Mouse (Mus musculus): Measurements from ENCODE around the gene Ppp1r8. TPM values are rescaled to one million over a fixed set of nuclear protein-coding genes. Genes with fewer than 3 reads are reported as not detected.

Ppp1r8 gene
- polyA plus RNA-seq, 1 experiment from 2014 or later = 77.2 TPM

DNA sequence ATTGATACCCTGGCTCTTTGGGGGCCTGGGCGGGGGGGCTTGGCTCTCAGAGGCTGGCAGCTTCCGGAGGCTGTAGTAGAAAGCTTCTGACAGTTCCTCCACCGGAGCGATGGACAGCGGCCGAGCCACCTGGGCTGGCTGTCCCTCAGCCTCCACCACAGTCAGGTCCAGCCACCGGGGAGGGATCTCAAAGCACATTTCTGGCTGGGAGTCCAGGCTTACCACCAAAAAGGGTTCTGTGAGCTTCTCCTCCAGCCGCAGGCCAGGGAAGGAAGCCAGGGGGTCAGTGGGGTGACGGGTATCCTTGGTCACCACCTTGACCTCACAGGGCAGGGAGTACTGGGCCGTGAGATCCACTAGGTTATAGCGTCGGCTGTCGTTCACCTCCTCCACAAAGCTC, 57.7 kb downstream of the Ppp1r8 start:
- 72% methylated on average over 13 of the region's 13 CpGs for WGBS
- no peaks in the 10 kb centered on the region for H3K27me3 ChIP-seq (ENCODE audit: insufficient read depth, low read length)

DNA sequence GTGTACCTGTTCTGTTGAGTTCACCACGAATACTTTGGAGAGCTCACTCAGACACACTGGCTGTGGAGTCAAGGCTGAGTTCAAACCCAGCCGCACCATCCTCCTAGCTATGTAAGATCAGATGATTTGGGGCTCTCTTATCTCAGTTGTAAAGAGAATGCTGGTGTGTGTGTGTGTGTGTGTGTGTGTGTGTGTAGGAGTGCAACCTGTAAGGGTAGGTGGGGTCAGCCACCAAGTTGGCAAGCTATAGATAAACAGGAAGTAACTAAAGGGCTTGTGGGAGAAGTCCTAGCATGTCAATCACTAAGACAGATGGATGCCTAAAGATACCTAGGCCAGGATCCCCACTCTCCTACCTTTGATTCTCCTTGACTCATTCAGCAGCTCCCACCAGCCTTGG, 59.2 kb downstream of the Ppp1r8 start:
- H3K4me1 ChIP-seq (ENCODE audit: insufficient read depth, low read length) = no peaks in the 10 kb centered on the region
- H3K9ac ChIP-seq (replicated peaks; ENCODE audit: low read length) = no peak overlapping the region
- no peak for ATAC-seq (ENCODE audit: low FRiP score, low TSS enrichment)
- peaks cover 10% of the 10 kb centered on the region for H3K36me3 ChIP-seq (ENCODE audit: insufficient read depth, low read length)
- no peak overlapping the region for H3K27ac ChIP-seq (ENCODE audit: low read length)
- H3K27me3 ChIP-seq (ENCODE audit: insufficient read depth, low read length) = no peaks in the 10 kb centered on the region
- H3K9me3 ChIP-seq (ENCODE audit: low read length) = no peaks in the 10 kb centered on the region
- no peak overlapping the region for H3K4me2 ChIP-seq (replicated peaks; ENCODE audit: low read depth, low read length)
- WGBS = 77% methylated on average over 2 of the region's 2 CpGs
- no peak overlapping the region for H3K4me3 ChIP-seq (ENCODE audit: low read length)

More for the DNA sequence above, 57.7 kb downstream of the Ppp1r8 start:
- H3K27ac ChIP-seq (ENCODE audit: low read length) = no peak overlapping the region
- H3K36me3 ChIP-seq (ENCODE audit: insufficient read depth, low read length) = no peaks in the 10 kb centered on the region
- no peaks in the 10 kb centered on the region for H3K9me3 ChIP-seq (ENCODE audit: low read length)
- ATAC-seq (ENCODE audit: low FRiP score, low TSS enrichment) = no peak
- no peaks in the 10 kb centered on the region for H3K4me1 ChIP-seq (ENCODE audit: insufficient read depth, low read length)
- H3K4me3 ChIP-seq (ENCODE audit: low read length) = no peak overlapping the region
- no peak overlapping the region for H3K9ac ChIP-seq (replicated peaks; ENCODE audit: low read length)
- H3K4me2 ChIP-seq (replicated peaks; ENCODE audit: low read depth, low read length) = no peak overlapping the region

GRCm38 (mm10) chr4:132780288-132780687, 62.7 kb downstream of the Ppp1r8 start:
- 95% methylated on average over 4 of the region's 4 CpGs for WGBS
- H3K4me1 ChIP-seq (ENCODE audit: insufficient read depth, low read length) = no peaks in the 10 kb centered on the region
- no peaks in the 10 kb centered on the region for H3K27me3 ChIP-seq (ENCODE audit: insufficient read depth, low read length)
- H3K4me2 ChIP-seq (replicated peaks; ENCODE audit: low read depth, low read length) = no peak overlapping the region
- H3K36me3 ChIP-seq (ENCODE audit: insufficient read depth, low read length) = peaks cover 43% of the 10 kb centered on the region
- no peak overlapping the region for H3K9ac ChIP-seq (replicated peaks; ENCODE audit: low read length)
- H3K27ac ChIP-seq (ENCODE audit: low read length) = no peak overlapping the region
- no peak for ATAC-seq (ENCODE audit: low FRiP score, low TSS enrichment)
- H3K9me3 ChIP-seq (ENCODE audit: low read length) = no peaks in the 10 kb centered on the region
- no peak overlapping the region for H3K4me3 ChIP-seq (ENCODE audit: low read length)

DNA sequence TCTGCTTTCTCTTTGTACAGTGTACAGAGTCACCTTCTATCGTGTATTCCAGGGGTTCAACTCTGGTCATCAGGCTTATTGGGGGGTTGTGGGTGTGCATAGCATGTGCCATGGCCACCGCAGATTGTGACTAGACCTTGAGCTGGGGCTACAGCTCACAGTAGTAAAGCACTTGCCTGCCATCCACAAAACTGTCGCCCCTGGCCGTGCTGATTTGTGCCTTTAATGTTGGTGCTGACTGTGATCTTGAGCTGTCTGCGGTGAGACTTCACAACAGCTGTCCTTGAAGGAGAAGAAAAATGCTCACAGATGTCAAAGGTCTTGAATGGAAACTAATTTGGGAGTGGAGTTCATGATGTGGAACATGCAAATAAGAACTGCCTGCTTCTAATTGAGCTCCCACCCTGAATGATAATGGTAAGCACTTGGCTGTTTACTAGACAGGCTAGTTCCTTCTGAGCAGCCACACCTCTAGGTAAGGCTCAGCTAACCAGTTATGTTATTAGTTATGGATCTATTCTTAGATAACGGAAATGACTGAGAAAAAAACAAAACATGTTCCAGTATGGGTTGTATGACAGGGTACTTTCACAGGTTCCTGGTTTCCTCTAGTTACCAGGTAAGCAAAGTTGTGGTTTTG, 64.3 kb downstream of the Ppp1r8 start:
- Histone ChIP-seq H3K4me1 (ENCODE audit: insufficient read depth, low read length) (no peaks in the 10 kb centered on the region), H3K9me3 (ENCODE audit: low read length) (no peaks in the 10 kb centered on the region), H3K9ac (replicated peaks; ENCODE audit: low read length) (no peak overlapping the region), H3K27ac (ENCODE audit: low read length) (no peak overlapping the region), H3K27me3 (ENCODE audit: insufficient read depth, low read length) (no peaks in the 10 kb centered on the region), H3K36me3 (ENCODE audit: insufficient read depth, low read length) (peaks cover 57% of the 10 kb centered on the region), H3K4me3 (ENCODE audit: low read length) (no peak overlapping the region), H3K4me2 (replicated peaks; ENCODE audit: low read depth, low read length) (no peak overlapping the region)
- ATAC-seq (ENCODE audit: low FRiP score, low TSS enrichment) = no peak
- WGBS = 81% methylated on average over 6 of the region's 6 CpGs

Other genes starting within 250 kb of the Ppp1r8 start
- gene Eya3, start 204.2 kb downstream of the Ppp1r8 start, polyA plus RNA-seq (2015; fragmentation: Nextera tagmentation; extraction: Ambion mirVana) = 29.2 and 31.6 TPM in 2 replicates
- gene Xkr8, start 110.6 kb downstream of the Ppp1r8 start, polyA plus RNA-seq (2015; fragmentation: Nextera tagmentation; extraction: Ambion mirVana) = 4.7 and 7.3 TPM in 2 replicates
- 9.3 and 11.6 TPM in 2 replicates for gene Smpdl3b, start 85.9 kb downstream of the Ppp1r8 start, polyA plus RNA-seq (2015; fragmentation: Nextera tagmentation; extraction: Ambion mirVana)
- gene Rpa2, start 74.8 kb downstream of the Ppp1r8 start, polyA plus RNA-seq (2015; fragmentation: Nextera tagmentation; extraction: Ambion mirVana) = 108 and 109 TPM in 2 replicates
- gene Themis2, start 46.8 kb downstream of the Ppp1r8 start, polyA plus RNA-seq (2015; fragmentation: Nextera tagmentation; extraction: Ambion mirVana) = 0.92 and 1.1 TPM in 2 replicates
- 59.9 and 61.8 TPM in 2 replicates for gene Stx12, start 41.3 kb upstream of the Ppp1r8 start, polyA plus RNA-seq (2015; fragmentation: Nextera tagmentation; extraction: Ambion mirVana)
- gene Fam76a, start 79.4 kb upstream of the Ppp1r8 start, polyA plus RNA-seq (2015; fragmentation: Nextera tagmentation; extraction: Ambion mirVana) = 37.7 and 42.8 TPM in 2 replicates
- 0.44 and 0.58 TPM in 2 replicates for gene Fgr, start 130.9 kb upstream of the Ppp1r8 start, polyA plus RNA-seq (2015; fragmentation: Nextera tagmentation; extraction: Ambion mirVana)
- gene Ahdc1, start 168.1 kb upstream of the Ppp1r8 start, polyA plus RNA-seq (2015; fragmentation: Nextera tagmentation; extraction: Ambion mirVana) = 9.8 and 11.7 TPM in 2 replicates

All from kidney, embryonic 16.5 days (tissue).